Mouse (Mus musculus) heart, adult 2 months (tissue): ENCODE results near the gene Mad2l1bp.

ENCODE experiments used
- CTCF ChIP-seq: fragments of 200-600 bp; IDR thresholded peaks from 2 replicates; pipeline ENCODE4 v1.8.1; 2022; ENCODE audit warnings: antibody characterized with exemption, mild to moderate bottlenecking, moderate library complexity
- POLR2A ChIP-seq: fragments of 200-500 bp; IDR thresholded peaks from 2 replicates; pipeline ENCODE4 v1.6.1; 2011; ENCODE audit warnings: mild to moderate bottlenecking, low read depth, low read length, control low read depth; ENCODE audit not compliant: insufficient read depth

DNA sequence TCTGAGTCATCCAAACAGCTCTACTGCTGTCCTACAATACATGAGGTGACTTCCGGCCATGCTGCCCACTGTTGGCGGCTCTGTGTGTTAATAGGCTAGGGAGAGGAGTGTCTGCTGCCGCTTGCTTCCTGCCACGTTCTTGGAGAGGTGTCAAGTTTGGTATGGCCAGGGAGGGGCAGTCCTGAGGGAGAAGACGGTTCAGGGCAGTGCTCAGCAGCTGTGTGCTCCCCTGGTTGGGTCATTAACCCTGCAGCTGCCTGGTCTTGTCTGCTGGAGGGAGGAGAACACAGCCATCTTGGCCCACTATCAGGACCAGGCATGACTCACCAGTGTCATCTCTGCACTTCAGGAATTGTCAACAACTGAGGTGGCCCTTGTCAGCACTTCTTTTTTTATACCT, 15.0 kb upstream of the Mad2l1bp start:
- TF ChIP-seq CTCF (no peak), POLR2A (no peak)
